Mouse (Mus musculus) heart, adult 8-10 months (tissue): ENCODE results near the gene Tmem132a. TPM values are rescaled to one million over a fixed set of nuclear protein-coding genes. Genes with fewer than 3 reads are reported as not detected.

Source experiments
- DNase-seq: peaks from one replicate; pipeline ENCODE4 v3.0.0; 2022; ENCODE audit warnings: low spot score
- total RNA-seq, 4 experiments: library from RNA; stranded (reverse); gene quantifications; 2 replicates each; pipeline ENCODE4 v1.2.4; 2022

Tmem132a gene
- total RNA-seq, 4 experiments from 2014 or later, result 9.2 to 11.3 (median 10.9) TPM

GRCm38 (mm10) chr19:10878201-10878837, 8.6 kb upstream of the Tmem132a start:
- no peak for DNase-seq

- no peak for DNase-seq
Measured at GRCm38 (mm10) chr19:10871328-10871961, 1.7 kb upstream of the Tmem132a start.

- DNase-seq, result no peak
Measured at GRCm38 (mm10) chr19:10870676-10871075, 936 bp upstream of the Tmem132a start.

- peak; percentile 75 for DNase-seq
Measured at GRCm38 (mm10) chr19:10869241-10869885, 377 bp downstream of the Tmem132a start.

- no peak for DNase-seq
Measured at GRCm38 (mm10) chr19:10868623-10869141, 1.1 kb downstream of the Tmem132a start.

GRCm38 (mm10) chr19:10867946-10868622, 1.7 kb downstream of the Tmem132a start:
- DNase-seq, result no peak

GRCm38 (mm10) chr19:10866351-10866750, 3.4 kb downstream of the Tmem132a start:
- DNase-seq, result no peak

- no peak for DNase-seq
Measured at GRCm38 (mm10) chr19:10860072-10860497, 9.7 kb downstream of the Tmem132a start.

- no peak for DNase-seq
Measured at GRCm38 (mm10) chr19:10856520-10856919, 13.2 kb downstream of the Tmem132a start.

- DNase-seq, result no peak
Measured at GRCm38 (mm10) chr19:10855422-10855821, 14.3 kb downstream of the Tmem132a start.

- DNase-seq, result peak; percentile 39
Measured at GRCm38 (mm10) chr19:10847311-10848087, 22.2 kb downstream of the Tmem132a start.

- DNase-seq, result no peak
Measured at GRCm38 (mm10) chr19:10846150-10846549, 23.6 kb downstream of the Tmem132a start.

GRCm38 (mm10) chr19:10845454-10845853, 24.3 kb downstream of the Tmem132a start:
- no peak for DNase-seq

GRCm38 (mm10) chr19:10844206-10844605, 25.5 kb downstream of the Tmem132a start:
- no peak for DNase-seq

- DNase-seq, result no peak
Measured at GRCm38 (mm10) chr19:10842914-10843313, 26.8 kb downstream of the Tmem132a start.

GRCm38 (mm10) chr19:10841721-10842626, 27.8 kb downstream of the Tmem132a start:
- DNase-seq, result peak; percentile 67

GRCm38 (mm10) chr19:10839010-10839892, 30.5 kb downstream of the Tmem132a start, which contains the start of gene Slc15a3:
Gene Slc15a3, plus strand, starts transcription at chr19:10839727.
- no peak for DNase-seq

GRCm38 (mm10) chr19:10835671-10836070, 34.1 kb downstream of the Tmem132a start:
- no peak for DNase-seq

GRCm38 (mm10) chr19:10833611-10834010, 36.1 kb downstream of the Tmem132a start:
- DNase-seq, result no peak
